Mouse (Mus musculus) kidney, postnatal 10 days (tissue): Measurements from ENCODE around the gene Pbxip1.
A peak's percentile ranks its signal among the peaks of the same experiment; 100 is the strongest.

Source experiments
- DNase-seq: peaks from one replicate; pipeline ENCODE4 v3.0.0; 2021; ENCODE audit warnings: mixed read lengths

Pbxip1 gene

GRCm38 (mm10) chr3:89434532-89434931, 2.0 kb upstream of the Pbxip1 start:
- no peak for DNase-seq

- DNase-seq = no peak
Observed at GRCm38 (mm10) chr3:89435041-89435440, 1.5 kb upstream of the Pbxip1 start.

- DNase-seq = peak; percentile 54
Observed at GRCm38 (mm10) chr3:89437269-89437668, 763 bp downstream of the Pbxip1 start.

GRCm38 (mm10) chr3:89440691-89441090, 4.2 kb downstream of the Pbxip1 start:
- DNase-seq = no peak

GRCm38 (mm10) chr3:89448720-89449537, 12.4 kb downstream of the Pbxip1 start:
- peak; percentile 82 for DNase-seq

- peak; percentile 85 for DNase-seq
Observed at GRCm38 (mm10) chr3:89449541-89449940, 13.0 kb downstream of the Pbxip1 start.

GRCm38 (mm10) chr3:89451916-89452315, 15.4 kb downstream of the Pbxip1 start:
- DNase-seq = no peak

- DNase-seq = no peak
Observed at GRCm38 (mm10) chr3:89454401-89455177, 18.1 kb downstream of the Pbxip1 start, which contains the start of gene Pmvk. Gene Pmvk (plus strand): TSS chr3:89454541.

GRCm38 (mm10) chr3:89455786-89456285, 19.3 kb downstream of the Pbxip1 start:
- DNase-seq = no peak

- DNase-seq = peak; percentile 83
Observed at GRCm38 (mm10) chr3:89456726-89457665, 20.5 kb downstream of the Pbxip1 start.

- peak; percentile 53 for DNase-seq
Observed at GRCm38 (mm10) chr3:89458372-89458964, 22.0 kb downstream of the Pbxip1 start.

GRCm38 (mm10) chr3:89458965-89459807, 22.7 kb downstream of the Pbxip1 start:
- DNase-seq = peak; percentile 97

- no peak for DNase-seq
Observed at GRCm38 (mm10) chr3:89468268-89468667, 31.8 kb downstream of the Pbxip1 start.

GRCm38 (mm10) chr3:89472280-89472679, 35.8 kb downstream of the Pbxip1 start:
- no peak for DNase-seq

GRCm38 (mm10) chr3:89473838-89474237, 37.3 kb downstream of the Pbxip1 start:
- no peak for DNase-seq

- no peak for DNase-seq
Observed at GRCm38 (mm10) chr3:89479055-89479454, 42.5 kb downstream of the Pbxip1 start.

GRCm38 (mm10) chr3:89481488-89481887, 45.0 kb downstream of the Pbxip1 start:
- DNase-seq = peak; percentile 40

GRCm38 (mm10) chr3:89482249-89482648, 45.7 kb downstream of the Pbxip1 start:
- DNase-seq = no peak

GRCm38 (mm10) chr3:89484766-89485524, 48.4 kb downstream of the Pbxip1 start:
- DNase-seq = peak; percentile 89

GRCm38 (mm10) chr3:89486111-89486510, 49.6 kb downstream of the Pbxip1 start:
- no peak for DNase-seq
